Mouse (Mus musculus): ENCODE results near the gene Nrip2.

- TF ChIP-seq CTCF (IDR thresholded peaks at IDR 0.05) (no peak), POLR2A (IDR thresholded peaks at IDR 0.05; ENCODE audit: insufficient read depth, low read depth, low read length) (no peak), EP300 (IDR thresholded peaks at IDR 0.05; ENCODE audit: insufficient read depth, low read depth, low read length) (no peak)
Measured at GRCm38 (mm10) chr6:128389185-128389584, 9.9 kb upstream of the Nrip2 start.
